Comparison of ENCODE assay signal across 8 mouse cellular contexts in genomic region chr19:7143854-7144253, GRCm38 (mm10). TPM values are rescaled to one million over a fixed set of nuclear protein-coding genes. Genes with fewer than 3 reads are reported as not detected.
DNase-seq lines count a peak whose midpoint lies in the region; ATAC-seq and TF ChIP-seq lines count a peak whose summit lies in the region.

No protein-coding gene starts in this region.

- in situ Hi-C loops in ES-E14 (cut with MboI; ENCODE audit: low sequenced_read_pairs in 2 of 2, unreplicated experiment in 2 of 2), result no loop called here

- H3K9me3 ChIP-seq in ES-E14 (ENCODE audit: control insufficient read depth, insufficient read depth, low read depth, low read length), result no peaks in the 10 kb centered on the region

- H3K27ac ChIP-seq in ES-E14 (ENCODE audit: insufficient read depth, low read depth, low read length, poor library complexity, severe bottlenecking), result no peak overlapping the region
- H3K27ac ChIP-seq in left cerebral cortex, adult 2 months, result peak overlapping the region; percentile 70

- no peaks in the 10 kb centered on the region for H3K36me3 ChIP-seq in ES-E14 (ENCODE audit: control insufficient read depth, insufficient read depth, low read length, poor library complexity, severe bottlenecking)

- peaks cover 3 to 29% of the 10 kb centered on the region in 2 experiments; a peak in 2 of 4 replicates for H3K4me1 ChIP-seq in ES-E14 (ENCODE audit: control insufficient read depth in 2 of 2, insufficient read depth in 2 of 2, low read length in 2 of 2, poor library complexity in 1 of 2)

- intact Hi-C loops in left cerebral cortex, adult 2 months (cut with DNase I), result no loop called here

- peak overlapping the region; percentile 3 to 37; a peak in 2 of 4 replicates for H3K4me3 ChIP-seq in ES-E14 (ENCODE audit: insufficient read depth in 1 of 2, low read depth in 1 of 2, low read length in 2 of 2, poor library complexity in 1 of 2, severe bottlenecking in 1 of 2)
- peak overlapping the region; percentile 50 for H3K4me3 ChIP-seq in left cerebral cortex, adult 2 months

- peak; percentile 68 to 71 for ATAC-seq in hematopoietic stem cell, adult 5-6 weeks (replicated peaks in 1 of 2; ENCODE audit: insufficient read depth in 1 of 2, low FRiP score in 2 of 2, low TSS enrichment in 1 of 2, low read depth in 1 of 2, poor library complexity in 2 of 2, severe bottlenecking in 2 of 2)
- peak; percentile 88 for ATAC-seq in megakaryocyte, adult 5-6 weeks (ENCODE audit: poor library complexity, severe bottlenecking)

- peak; percentile 84 for DNase-seq in ES-E14 (ENCODE audit: low read depth, low spot score)
- DNase-seq in brain, embryonic 14.5 days (ENCODE audit: low read depth), result peak; percentile 85
- DNase-seq in forelimb bud, embryonic 11.5 days (ENCODE audit: low read depth, low spot score), result peak; percentile 67
- peak; percentile 66 to 68 for DNase-seq in left cerebral cortex, adult 2 months (ENCODE audit: extremely low spot score in 1 of 2, low spot score in 2 of 2)
- peak; percentile 52 to 63 for DNase-seq in right cerebral cortex, postnatal 36 days (ENCODE audit: low spot score in 2 of 2)
- peak; percentile 51 for DNase-seq in yolk sac, embryonic 10.5 days (ENCODE audit: low spot score)

- TF ChIP-seq CTCF in brain, embryonic 14.5 days (IDR thresholded peaks at IDR 0.05; ENCODE audit: borderline replicate concordance, extremely low read depth, insufficient read depth, insufficient read length), result no peak
- no peak for TF ChIP-seq CTCF in left cerebral cortex, adult 2 months (IDR thresholded peaks at IDR 0.05)

- no peak overlapping the region for H3K9ac ChIP-seq in ES-E14 (ENCODE audit: insufficient read depth, low read depth, low read length, poor library complexity, severe bottlenecking)

- no peak; the same call in 1 of the 2 replicates for TF ChIP-seq POLR2A in brain, embryonic 14.5 days (IDR thresholded peaks at IDR 0.05; ENCODE audit: borderline replicate concordance, extremely low read depth, insufficient read depth, insufficient read length, poor library complexity, severe bottlenecking)

TF ChIP-seq in ES-E14, 5 proteins besides CTCF, POLR2A, EP300 and RAD21:
- TF ChIP-seq ZC3H11A (IDR thresholded peaks at IDR 0.05; ENCODE audit: borderline replicate concordance, low read depth, low read length) (no peak), MAFK (IDR thresholded peaks at IDR 0.05; ENCODE audit: insufficient read depth, low read depth, low read length) (no peak), HCFC1 (IDR thresholded peaks at IDR 0.05; ENCODE audit: borderline replicate concordance, insufficient read depth, low read length) (no peak), ZNF384 (IDR thresholded peaks at IDR 0.05; ENCODE audit: low read depth, low read length) (no peak), CHD2 (IDR thresholded peaks at IDR 0.05; ENCODE audit: low read depth, low read length) (no peak)

RNA-seq across cellular contexts. Expression of gene Flrt1, which starts 38.3 kb away (rescaled TPM):
- 0.36 and 0.48 TPM in 2 replicates for total RNA-seq in ES-E14 (2012; rRNA removed)
- polyA plus RNA-seq in brain, embryonic 14.5 days (2012; rRNA removed), result 2.5 and 4.3 TPM in 2 replicates
- total RNA-seq in hematopoietic stem cell, adult 5-6 weeks (2017), result not detected in 2 replicates
- 10 to 100 TPM; 41.4 to 43.0 TPM for total RNA-seq in left cerebral cortex, adult 2 months (2021)
- not detected in 2 replicates for total RNA-seq in megakaryocyte, adult 5-6 weeks (2015)
- not detected in 2 replicates for total RNA-seq in megakaryocyte, adult 5-6 weeks (2017)

Comparison
In these comparisons a context has a peak if more than half of its experiments do, and no peak if none do; other contexts are left out.
1. RNA of gene Flrt1, which starts 38.3 kb away (total RNA-seq): 41.4 to 43.0 TPM in left cerebral cortex, adult 2 months; 0.36 to 0.48 TPM in ES-E14, not detected in hematopoietic stem cell, adult 5-6 weeks and not detected in megakaryocyte, adult 5-6 weeks; every median in the first group is over 10 times any median in the second.
2. Peak in every context shown above with its lines, with median percentiles within 50 percentile points of each other: DNase-seq.